Mouse (Mus musculus): ENCODE measurements around the gene Vmn1r68.

GRCm38 (mm10) chr7:10458166-10458565 lies 100.1 kb downstream of the Vmn1r68 start:
- no peak for TF ChIP-seq CTCF (IDR thresholded peaks at IDR 0.05; ENCODE audit: low read depth, low read length)
- TF ChIP-seq EP300 (IDR thresholded peaks at IDR 0.05; ENCODE audit: insufficient read depth, low read depth, low read length), result no peak
